Mouse (Mus musculus) CD4-positive, CD25-positive, alpha-beta regulatory T cell, adult 2 months (primary cell): ENCODE data around the gene Nudt3.

Experiments used
- DNase-seq: peaks from one replicate; pipeline ENCODE4 v3.0.0-alpha.2; 2012; ENCODE audit warnings: low read depth, low spot score

Gene Nudt3

GRCm38 (mm10) chr17:27596376-27597190 lies 26.7 kb downstream of the Nudt3 start:
- no peak for DNase-seq

GRCm38 (mm10) chr17:27595659-27596375 lies 27.5 kb downstream of the Nudt3 start:
- DNase-seq = no peak

DNA sequence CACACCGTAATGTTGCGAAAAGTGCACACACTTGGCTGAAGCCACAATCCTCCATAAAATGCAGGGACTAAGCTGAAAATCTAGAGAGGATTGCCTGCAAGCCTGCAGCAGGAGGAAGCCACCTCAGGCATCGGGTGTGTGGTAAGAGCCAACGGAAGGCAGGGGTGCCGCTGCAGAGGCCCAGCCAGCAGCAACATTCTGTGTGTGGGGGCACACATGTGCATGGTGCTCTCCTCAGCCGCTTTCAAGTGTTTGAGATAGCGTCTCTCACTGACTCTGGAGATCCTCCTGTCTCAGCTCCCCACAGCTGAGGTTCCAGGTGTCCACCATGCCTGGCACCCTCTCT lies 30.8 kb downstream of the Nudt3 start:
- no peak for DNase-seq

GRCm38 (mm10) chr17:27591826-27592564 lies 31.3 kb downstream of the Nudt3 start:
- DNase-seq = peak; percentile 67

DNA sequence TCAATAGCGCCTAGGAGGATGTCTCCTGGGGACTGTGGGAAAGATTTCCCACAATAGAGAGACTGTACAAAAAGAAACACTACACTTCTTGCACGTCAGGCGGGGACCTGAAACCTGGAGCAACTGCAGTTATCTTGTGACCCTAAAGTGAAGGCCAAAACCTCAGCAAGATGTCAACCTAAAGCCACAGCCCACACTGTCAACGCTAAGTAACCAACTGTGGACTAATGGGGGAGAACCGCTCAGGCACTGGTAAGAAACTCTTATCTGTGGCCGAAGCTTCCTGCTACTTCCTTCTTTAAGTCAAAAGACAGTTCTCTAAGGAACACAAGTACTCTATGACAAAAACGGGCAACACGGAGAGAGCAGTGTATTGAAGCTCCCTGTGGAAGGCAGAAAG lies 35.1 kb downstream of the Nudt3 start:
- DNase-seq = no peak

DNA sequence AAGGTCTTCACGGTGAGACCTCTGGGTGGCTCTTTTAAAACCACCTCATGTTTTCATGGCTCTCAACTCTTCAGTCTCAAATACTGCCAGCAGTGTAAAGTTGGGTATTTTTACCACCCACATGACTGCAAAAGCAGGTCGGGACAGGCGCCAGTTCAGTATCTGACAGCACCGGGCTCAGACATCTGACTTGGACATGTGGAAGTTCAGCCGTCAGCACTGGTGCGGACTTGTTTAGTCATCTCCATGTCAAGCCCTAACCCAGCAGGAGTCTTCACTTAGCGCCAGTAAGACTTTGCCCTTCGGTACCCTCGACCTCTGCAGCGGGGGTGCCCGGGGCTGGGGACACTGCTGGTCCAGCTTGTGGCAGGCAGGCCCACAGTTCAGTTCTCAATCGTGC lies 36.0 kb downstream of the Nudt3 start:
- DNase-seq = no peak

DNA sequence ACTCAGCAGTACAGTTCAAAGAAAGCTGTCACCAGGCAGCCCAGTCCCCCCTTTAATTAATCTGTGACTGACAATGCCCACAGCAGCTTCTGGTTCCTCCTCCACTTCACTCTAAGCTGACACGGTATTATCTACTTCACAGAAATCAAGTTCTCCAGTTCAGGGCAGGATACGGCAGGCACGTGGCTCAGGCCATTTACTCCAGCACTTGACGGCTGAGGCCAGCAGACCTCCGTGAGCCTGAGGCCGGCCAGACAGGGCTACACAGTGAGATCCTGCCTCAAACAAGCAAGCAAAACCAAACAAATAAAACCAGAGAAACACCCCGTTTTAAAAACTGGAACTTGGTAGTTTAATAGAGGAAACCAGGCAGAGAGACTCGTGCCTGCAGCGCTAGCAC lies 36.6 kb downstream of the Nudt3 start:
- no peak for DNase-seq

- DNase-seq = no peak
Observed at GRCm38 (mm10) chr17:27583185-27583894, 40.0 kb downstream of the Nudt3 start.

- no peak for DNase-seq
Observed at GRCm38 (mm10) chr17:27580392-27581068, 42.8 kb downstream of the Nudt3 start.

GRCm38 (mm10) chr17:27579816-27580215 lies 43.5 kb downstream of the Nudt3 start:
- no peak for DNase-seq

- DNase-seq = no peak
Observed at GRCm38 (mm10) chr17:27578487-27578886, 44.8 kb downstream of the Nudt3 start.

DNA sequence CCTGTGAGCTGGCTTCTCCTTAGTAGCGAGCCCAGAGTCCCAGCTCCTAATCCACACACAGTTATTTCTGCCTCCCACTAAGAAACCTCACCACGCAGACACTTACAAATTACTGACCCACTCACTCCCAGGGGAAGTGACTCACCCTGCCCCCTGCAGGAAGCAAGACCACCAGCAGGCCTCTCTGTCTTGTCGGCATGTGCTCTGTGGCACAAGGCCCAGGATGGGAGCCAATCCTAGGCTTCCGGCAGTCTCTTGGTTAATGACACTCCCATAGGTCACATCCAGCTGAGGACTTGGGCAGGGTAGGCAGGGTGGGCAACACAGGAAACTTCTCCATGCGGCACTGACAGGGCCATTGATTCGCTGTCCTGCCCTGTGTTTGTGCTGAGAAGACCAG lies 45.8 kb downstream of the Nudt3 start:
- no peak for DNase-seq

GRCm38 (mm10) chr17:27576056-27576455 lies 47.2 kb downstream of the Nudt3 start:
- no peak for DNase-seq

- no peak for DNase-seq
Observed at GRCm38 (mm10) chr17:27575116-27575776, 48.0 kb downstream of the Nudt3 start.

- no peak for DNase-seq
Observed at GRCm38 (mm10) chr17:27574470-27575115, 48.7 kb downstream of the Nudt3 start.

GRCm38 (mm10) chr17:27573772-27574320 lies 49.4 kb downstream of the Nudt3 start:
- DNase-seq = no peak

DNA sequence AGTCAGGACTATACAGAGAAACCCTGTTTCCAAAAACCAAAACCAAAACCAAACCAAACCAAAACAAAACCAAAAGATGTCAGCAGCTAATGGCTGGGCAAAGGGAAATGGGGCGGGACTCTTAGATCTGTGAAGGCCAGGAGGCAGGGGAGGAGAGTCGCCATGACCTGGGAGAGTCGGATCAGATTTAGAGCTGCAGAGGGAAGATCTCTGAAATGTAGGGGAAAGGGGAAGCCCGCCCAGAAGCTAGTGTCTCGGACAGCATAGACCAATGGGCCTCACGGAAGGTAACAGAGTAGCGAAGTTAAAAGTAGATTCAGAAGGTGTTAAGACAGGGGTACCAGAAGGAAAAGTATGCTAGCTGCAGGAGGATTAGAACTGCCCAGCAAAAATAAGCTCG lies 52.0 kb downstream of the Nudt3 start:
- no peak for DNase-seq

DNA sequence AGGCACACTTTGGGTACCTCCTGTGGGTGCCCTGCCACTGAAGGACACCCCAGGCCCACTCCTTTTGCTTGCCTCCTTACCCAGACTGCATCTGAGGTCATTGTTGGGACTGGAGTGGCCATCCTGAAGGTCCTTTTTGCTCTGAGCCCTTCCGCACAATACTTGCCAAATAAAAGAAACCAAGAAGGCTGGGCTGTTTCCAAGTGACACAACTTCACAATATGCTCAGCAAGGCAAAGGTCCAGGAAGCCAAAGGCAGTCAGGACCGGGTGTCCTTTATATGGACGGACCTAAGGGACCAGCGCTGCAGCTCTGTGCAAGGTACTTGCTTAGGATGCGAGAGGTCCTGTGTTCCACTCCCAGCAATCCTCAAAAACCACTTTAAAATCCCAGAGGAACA lies 55.1 kb downstream of the Nudt3 start:
- DNase-seq = no peak

DNA sequence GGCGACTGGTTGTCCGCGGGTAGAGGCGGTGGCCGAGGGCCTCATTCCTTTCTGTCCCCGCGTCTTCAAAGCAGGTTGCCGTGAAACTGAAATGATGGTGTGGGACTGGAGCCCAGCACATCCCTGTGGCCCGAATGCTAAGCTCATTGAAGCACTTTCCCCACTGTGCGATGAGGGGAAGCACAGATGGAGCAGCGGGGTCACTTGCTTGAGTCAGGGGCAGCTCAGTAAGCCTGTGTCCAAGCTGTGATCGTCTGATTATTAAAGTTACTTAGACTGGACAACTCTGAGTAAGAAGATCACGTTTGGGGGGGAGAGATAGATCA lies 57.4 kb downstream of the Nudt3 start:
- no peak for DNase-seq
